Mouse (Mus musculus) T-helper 2 cell (primary cell): Measurements from ENCODE around the gene A730015C16Rik.

Experiments used
- in situ Hi-C: fragments of 300-600 bp; cut with MboI, MseI; formaldehyde crosslinking; loops from one replicate; pipeline ENCODE4 v1.15.1; 2025; ENCODE audit warnings: high pct_unique_total_duplicates

Gene A730015C16Rik

GRCm38 (mm10) chr4:108832916-108833827 lies 15.2 kb downstream of the A730015C16Rik start, which contains the start of gene Btf3l4:
Btf3l4 (minus strand) TSS chr4:108833614.
- in situ Hi-C loops: loop anchor here (10.0 kb wide), 1 partner anchor 948 kb away; the partner anchor contains the start of gene 0610037L13Rik

- in situ Hi-C loops: loop anchor here (10.0 kb wide), 1 partner anchor 946 kb away; the partner anchor contains the start of gene 0610037L13Rik
These were observed 17.7 kb downstream of the A730015C16Rik start for GRCm38 (mm10) chr4:108830698-108831097.

GRCm38 (mm10) chr4:108826643-108827042 lies 21.8 kb downstream of the A730015C16Rik start:
- in situ Hi-C loops: no loop called here

GRCm38 (mm10) chr4:108826096-108826495 lies 22.3 kb downstream of the A730015C16Rik start:
- in situ Hi-C loops: no loop called here

- in situ Hi-C loops: no loop called here
These were observed 22.7 kb downstream of the A730015C16Rik start for GRCm38 (mm10) chr4:108825677-108826076.

- in situ Hi-C loops: no loop called here
These were observed 36.9 kb downstream of the A730015C16Rik start for GRCm38 (mm10) chr4:108811550-108811949.

GRCm38 (mm10) chr4:108811142-108811541 lies 37.3 kb downstream of the A730015C16Rik start:
- in situ Hi-C loops: no loop called here

GRCm38 (mm10) chr4:108803535-108803934 lies 44.9 kb downstream of the A730015C16Rik start:
- in situ Hi-C loops: no loop called here

- in situ Hi-C loops: no loop called here
These were observed 50.2 kb downstream of the A730015C16Rik start for GRCm38 (mm10) chr4:108798083-108798830.
